Mouse (Mus musculus) adrenal gland, adult (tissue): ENCODE measurements around the gene Ttll13.

Experiments
- DNase-seq, 2 experiments: peaks; one replicate each; pipeline ENCODE4 v3.0.0; 2022 to 2023; ENCODE audit warnings: low spot score in 1 of 2; ENCODE audit not compliant: inconsistent age in 2 of 2

Gene Ttll13

DNA sequence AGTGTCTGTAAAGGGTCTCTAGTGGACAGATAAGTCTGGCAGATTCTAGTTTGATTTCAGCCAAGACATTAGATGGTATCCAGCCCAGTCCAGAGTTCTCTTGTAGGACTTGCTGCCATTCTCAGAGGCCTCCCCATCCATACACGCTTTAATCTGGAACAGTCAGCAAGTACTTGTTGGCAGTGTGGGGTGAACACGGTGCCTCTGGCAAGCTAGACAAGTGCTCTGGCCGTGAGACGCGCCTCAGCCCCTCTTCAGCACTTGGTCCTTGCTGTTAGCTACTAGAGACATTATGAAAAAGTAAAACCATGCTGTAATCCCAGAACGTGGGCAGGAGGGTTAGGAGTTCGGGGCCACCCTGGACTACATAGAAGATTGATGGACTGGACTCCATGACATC is 32.6 kb upstream of the Ttll13 start:
- DNase-seq, result no peak

- no peak for DNase-seq
These were observed 31.7 kb upstream of the Ttll13 start for GRCm38 (mm10) chr7:80214459-80214858.

- peak; percentile 77 to 92 for DNase-seq
These were observed 30.8 kb upstream of the Ttll13 start for GRCm38 (mm10) chr7:80215398-80215797.

DNA sequence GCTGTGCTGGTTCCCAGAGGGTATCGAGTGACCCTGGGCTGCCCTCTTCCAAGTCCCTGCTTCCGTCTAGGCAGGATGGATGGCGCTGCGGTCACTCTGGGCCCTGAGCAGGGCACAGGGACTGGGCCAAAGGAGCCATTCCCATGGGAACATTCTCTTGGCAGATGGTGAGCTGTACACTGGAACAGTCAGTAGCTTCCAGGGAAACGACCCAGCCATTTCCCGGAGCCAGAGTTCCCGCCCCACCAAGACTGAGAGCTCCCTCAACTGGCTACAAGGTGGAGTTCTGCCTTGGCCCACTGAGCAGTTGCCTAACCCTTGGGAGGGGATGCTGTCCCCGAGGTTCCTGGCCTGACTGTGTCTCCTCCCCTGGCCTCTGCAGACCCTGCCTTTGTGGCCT is 29.6 kb upstream of the Ttll13 start:
- DNase-seq, result peak; percentile 61 to 82

- peak; percentile 80 for DNase-seq
These were observed 27.5 kb upstream of the Ttll13 start for GRCm38 (mm10) chr7:80218666-80219065.

GRCm38 (mm10) chr7:80220237-80220797 is 25.9 kb upstream of the Ttll13 start:
- peak; percentile 70 to 79 for DNase-seq

GRCm38 (mm10) chr7:80221179-80221750 is 24.9 kb upstream of the Ttll13 start:
- peak in 1 of 2 experiments; percentile 51 for DNase-seq

DNA sequence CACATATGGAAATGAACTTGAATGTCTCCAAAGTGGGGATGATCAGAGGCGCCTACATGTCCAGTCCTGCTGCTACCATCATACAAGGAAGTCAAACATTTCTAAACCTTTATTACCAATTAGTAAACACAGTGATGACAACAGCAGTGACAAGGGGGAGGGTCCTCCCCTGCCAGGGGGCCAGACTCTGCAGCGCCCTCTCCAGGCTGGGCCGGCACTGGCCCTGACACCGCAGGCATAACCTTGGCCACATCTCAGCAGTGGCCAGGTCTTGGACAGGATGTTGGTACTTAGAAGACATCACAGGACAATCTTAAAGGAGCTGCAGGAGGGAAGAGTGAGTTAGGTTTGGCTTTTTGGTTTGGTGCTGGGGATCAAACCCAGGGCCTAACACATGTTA is 19.1 kb upstream of the Ttll13 start:
- peak in 1 of 2 experiments; percentile 46 for DNase-seq

DNA sequence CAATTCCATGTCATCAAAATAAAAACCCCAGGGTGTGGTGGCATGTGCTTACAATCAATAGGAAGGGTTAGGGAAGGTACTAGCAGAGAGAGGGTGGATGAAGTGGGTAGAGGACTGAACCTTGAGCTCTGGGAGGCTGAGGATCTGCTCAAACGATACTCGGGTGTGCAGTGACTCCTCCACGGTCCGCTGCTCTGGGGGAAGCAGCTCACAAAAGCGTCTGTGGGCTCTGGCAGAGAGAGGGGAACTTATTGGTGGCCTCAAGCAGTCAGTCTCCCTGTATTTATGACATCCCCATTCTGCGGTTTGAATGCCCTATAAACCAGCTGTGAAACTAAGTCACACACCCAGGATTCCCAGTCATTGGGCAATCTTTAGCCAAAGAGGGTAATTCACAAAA is 16.0 kb upstream of the Ttll13 start:
- peak in 1 of 2 experiments; percentile 32 for DNase-seq

GRCm38 (mm10) chr7:80231971-80232488 is 14.1 kb upstream of the Ttll13 start:
- DNase-seq, result no peak

DNA sequence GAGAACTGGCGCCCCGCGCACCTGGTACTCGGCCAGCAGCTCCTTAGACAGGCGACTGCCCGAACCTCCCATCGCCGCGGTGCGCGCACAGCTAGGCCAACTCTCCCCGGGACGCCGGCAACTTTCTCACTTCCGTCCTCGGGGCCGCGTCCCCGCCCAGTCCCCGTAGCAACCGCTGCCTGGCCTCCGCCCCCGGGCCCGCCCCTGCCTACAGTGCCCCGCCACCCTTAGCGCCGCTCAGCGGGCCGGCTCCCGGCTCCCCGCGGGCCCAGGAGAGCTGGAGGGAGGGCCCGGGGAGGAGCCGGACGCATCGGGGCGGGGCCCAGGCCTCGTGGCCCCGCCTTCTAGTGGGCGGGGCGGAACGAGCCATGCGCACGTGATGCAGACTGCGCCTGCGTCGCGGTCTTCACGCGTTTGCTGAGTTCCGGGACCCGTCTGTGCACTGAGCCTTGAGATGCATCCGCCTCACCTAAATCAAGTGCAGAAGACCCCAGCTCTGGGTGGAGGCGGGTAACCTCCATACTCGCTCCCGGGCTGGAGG is 13.6 kb upstream of the Ttll13 start, which contains the start of the genes Cib1 and Gdpgp1:
Gene Cib1 (minus strand): TSS at position 325 of the 541 bp plus-strand sequence.
Gene Gdpgp1 (plus strand): TSS at position 377 of the 541 bp plus-strand sequence.
- peak; percentile 99 for DNase-seq

DNA sequence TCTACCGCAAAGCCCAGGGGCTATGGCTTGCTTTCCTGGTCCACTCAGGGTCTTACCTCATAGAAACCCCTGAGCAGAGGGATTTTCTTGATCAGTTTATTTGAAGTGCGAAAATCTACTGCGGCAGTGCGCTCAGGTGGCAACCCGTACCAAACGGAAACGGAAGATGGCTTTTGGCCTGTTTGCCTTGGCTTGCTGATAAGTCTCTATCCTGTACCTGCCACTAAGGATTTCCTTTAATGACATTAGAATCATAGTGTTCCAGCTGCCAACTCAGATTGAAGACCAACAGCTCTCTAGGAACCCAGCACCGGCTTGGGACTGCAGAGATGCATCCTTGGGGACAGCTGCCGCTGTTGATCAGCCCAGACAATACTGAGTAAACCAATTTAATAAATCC is 12.4 kb upstream of the Ttll13 start:
- DNase-seq, result no peak

GRCm38 (mm10) chr7:80238542-80238941 is 7.6 kb upstream of the Ttll13 start:
- peak in 1 of 2 experiments; percentile 22 for DNase-seq

- DNase-seq, result peak in 1 of 2 experiments; percentile 62
These were observed 4.5 kb upstream of the Ttll13 start for GRCm38 (mm10) chr7:80241661-80242060.

- no peak for DNase-seq
These were observed 1.3 kb upstream of the Ttll13 start for GRCm38 (mm10) chr7:80244851-80245250.

DNA sequence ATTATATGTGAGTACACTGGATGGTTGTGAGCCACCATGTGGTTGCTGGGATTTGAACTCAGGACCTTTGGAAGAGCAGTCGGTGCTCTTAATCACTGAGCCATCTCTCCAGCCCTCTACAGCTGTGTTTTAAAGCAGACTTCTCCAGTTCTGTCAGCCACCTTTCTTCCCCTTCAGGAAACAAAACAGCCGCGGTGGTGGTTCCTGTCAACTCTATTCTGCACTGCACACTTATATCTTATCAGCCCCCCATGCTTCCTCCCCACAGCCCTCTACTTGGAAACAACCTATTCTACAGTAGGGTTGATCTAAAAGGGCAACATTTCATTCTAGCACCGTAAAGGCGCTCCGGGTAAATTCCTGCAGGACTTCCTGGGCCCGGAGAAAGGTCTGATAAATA is 683 bp downstream of the Ttll13 start:
- DNase-seq, result peak in 1 of 2 experiments; percentile 46

DNA sequence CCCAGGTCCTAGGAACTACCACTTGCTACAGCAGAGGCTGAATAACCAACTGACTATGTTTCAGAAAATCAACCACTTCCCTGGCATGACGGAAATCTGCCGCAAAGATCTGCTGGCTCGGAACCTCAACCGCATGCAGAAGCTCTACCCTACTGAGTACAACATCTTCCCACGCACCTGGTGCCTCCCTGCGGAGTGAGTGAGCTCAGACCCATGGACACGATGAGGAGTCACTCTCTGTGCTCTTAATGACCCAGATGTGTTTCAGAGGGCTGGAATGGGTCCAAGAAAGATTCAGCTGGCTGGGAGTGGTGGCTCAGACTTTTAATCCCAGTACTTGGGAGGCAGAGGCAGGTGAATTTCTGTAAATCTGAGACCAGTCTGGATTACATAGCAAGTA is 6.3 kb downstream of the Ttll13 start:
- no peak for DNase-seq

- no peak for DNase-seq
These were observed 6.7 kb downstream of the Ttll13 start for GRCm38 (mm10) chr7:80252886-80253285.

- peak in 1 of 2 experiments; percentile 56 for DNase-seq
These were observed 9.8 kb downstream of the Ttll13 start for GRCm38 (mm10) chr7:80255981-80256380.

- DNase-seq, result no peak
These were observed 11.5 kb downstream of the Ttll13 start for GRCm38 (mm10) chr7:80257706-80258105.

DNA sequence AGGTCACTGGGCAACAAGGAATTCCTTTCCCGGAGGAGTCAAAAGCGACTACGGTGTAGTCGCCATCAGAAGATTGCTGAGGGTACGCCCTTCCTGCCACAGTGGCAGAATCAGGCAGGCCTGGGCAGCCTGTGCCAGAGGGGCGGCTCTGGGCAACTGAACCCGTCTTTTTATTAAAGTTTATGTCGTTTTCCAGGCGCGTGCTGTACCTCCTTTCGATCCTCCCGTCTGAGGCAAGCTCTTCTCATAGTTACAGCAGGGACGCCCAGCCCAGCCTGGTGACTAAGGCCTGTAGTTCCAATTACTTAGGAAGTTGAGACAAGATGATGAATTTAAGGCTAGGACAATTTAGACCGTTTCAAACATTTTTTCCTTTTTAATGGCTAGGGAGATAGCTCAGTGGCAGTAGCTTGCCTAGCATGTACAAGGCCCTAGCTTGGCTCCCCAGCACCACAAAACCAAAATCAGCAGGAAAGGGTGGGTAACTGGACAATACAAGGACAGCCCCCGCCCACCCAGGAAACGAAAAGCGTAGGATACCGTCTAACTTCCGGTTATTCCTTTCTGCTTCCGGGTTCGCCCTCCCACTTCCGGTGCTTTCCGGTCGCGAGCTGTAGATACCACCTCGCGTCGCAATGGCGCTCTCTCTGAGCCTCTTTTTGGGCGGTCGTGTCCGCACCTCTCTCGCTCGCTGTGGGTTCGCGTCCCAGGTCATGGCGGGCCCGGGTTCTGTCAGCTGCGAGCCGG is 14.6 kb downstream of the Ttll13 start, which contains the start of gene Ngrn:
Gene Ngrn (plus strand): TSS at position 591 of the 747 bp plus-strand sequence.
- DNase-seq, result peak; percentile 89 to 95
